Mouse (Mus musculus) erythroblast, embryonic 14.5 days (primary cell): ENCODE data around the gene Sik3. TPM values are rescaled to one million over a fixed set of nuclear protein-coding genes. Genes with fewer than 3 reads are reported as not detected.

ENCODE experiments used
- H3K27me3 ChIP-seq: 2 replicates; pipeline ENCODE4 v1.6.1; 2012; ENCODE audit warnings: inconsistent platforms; ENCODE audit not compliant: control insufficient read depth
- H3K36me3 ChIP-seq: 2 replicates; pipeline ENCODE4 v1.6.1; 2012; ENCODE audit warnings: mild to moderate bottlenecking, inconsistent platforms; ENCODE audit not compliant: control insufficient read depth
- H3K4me1 ChIP-seq: 2 replicates; pipeline ENCODE4 v1.6.1; 2012; ENCODE audit warnings: inconsistent platforms; ENCODE audit not compliant: control insufficient read depth
- H3K4me3 ChIP-seq: replicated peaks from 2 replicates; pipeline ENCODE3; 2012; ENCODE audit warnings: moderate library complexity, mild to moderate bottlenecking, inconsistent platforms
- H3K9me3 ChIP-seq: 2 replicates; pipeline ENCODE4 v1.6.1; 2012; ENCODE audit warnings: low read length, inconsistent platforms, mixed read lengths; ENCODE audit not compliant: control insufficient read depth
- GATA1 ChIP-seq: IDR thresholded peaks from 2 replicates; pipeline ENCODE4 v1.6.1; 2012; ENCODE audit warnings: low read length, inconsistent platforms, mixed read lengths
- TAL1 ChIP-seq: IDR thresholded peaks from 3 replicates; pipeline ENCODE4 v1.6.1; 2012; ENCODE audit warnings: low read length, inconsistent platforms, mixed read lengths
- polyA plus RNA-seq: library from polyadenylated mRNA; stranded (reverse); fragments of >175 nt; gene quantifications from 2 replicates; pipeline ENCODE4 v1.2.3, GENCODE M21; 2012

Sik3 gene
- 0.13 and 0.25 TPM in 2 replicates for polyA plus RNA-seq

DNA sequence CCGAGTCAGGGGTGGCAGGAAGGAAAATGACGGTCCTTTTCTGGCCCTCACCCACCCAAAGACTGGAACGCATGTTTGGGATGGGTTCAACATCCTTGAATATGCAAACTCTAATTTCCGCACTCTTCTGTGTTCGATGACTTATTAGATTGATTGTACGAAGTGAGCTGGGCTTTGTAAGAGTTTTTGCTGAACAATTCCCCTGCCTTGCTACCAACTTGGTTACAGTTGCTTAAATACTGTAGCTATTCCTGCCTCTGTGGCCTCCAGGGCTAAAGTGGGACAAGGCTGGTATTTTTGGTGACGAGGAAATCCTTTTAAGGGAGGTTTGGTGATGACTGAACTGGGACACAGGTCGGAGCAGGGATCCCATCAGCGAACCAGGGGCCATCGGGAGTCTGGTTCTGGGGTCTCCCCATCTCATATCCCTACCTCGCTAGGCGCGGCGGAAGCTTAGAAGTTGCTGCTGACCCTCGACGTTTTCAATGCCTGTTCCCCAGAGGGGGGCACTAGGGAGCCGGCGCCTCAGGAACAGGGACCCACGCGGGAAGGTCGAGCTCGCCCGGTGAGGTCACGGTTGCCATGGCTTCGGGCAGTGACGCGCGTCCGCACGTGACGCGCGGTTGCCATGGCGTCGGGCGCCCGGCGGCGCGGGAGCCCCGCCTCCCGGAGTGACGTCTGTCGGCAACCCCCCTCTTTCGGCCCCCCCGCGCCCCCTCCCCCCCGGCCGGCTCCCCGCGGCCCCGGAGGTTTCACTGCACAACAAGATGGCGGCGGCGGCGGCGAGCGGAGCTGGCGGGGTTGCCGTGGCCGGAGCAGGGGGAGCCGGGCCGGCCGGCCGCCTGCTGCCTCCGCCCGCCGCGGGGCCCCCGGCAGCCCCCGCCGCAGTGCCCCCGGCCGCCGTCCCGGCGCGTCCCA, at the start of gene Sik3, which contains the start of gene Pafah1b2:
Gene Sik3, plus strand, starts transcription at position 730 of the 918 bp plus-strand sequence.
Gene Pafah1b2, minus strand, starts transcription at position 600 of the 918 bp plus-strand sequence.
- TF ChIP-seq TAL1 (no peak), GATA1 (no peak)
- no peaks in the 10 kb centered on the region for H3K9me3 ChIP-seq
- no peaks in the 10 kb centered on the region for H3K27me3 ChIP-seq
- H3K4me1 ChIP-seq: peaks cover 55% of the 10 kb centered on the region
- H3K4me3 ChIP-seq: peak within 1 kb of the TSS; percentile 92
- H3K36me3 ChIP-seq: no peaks in the 10 kb centered on the region

DNA sequence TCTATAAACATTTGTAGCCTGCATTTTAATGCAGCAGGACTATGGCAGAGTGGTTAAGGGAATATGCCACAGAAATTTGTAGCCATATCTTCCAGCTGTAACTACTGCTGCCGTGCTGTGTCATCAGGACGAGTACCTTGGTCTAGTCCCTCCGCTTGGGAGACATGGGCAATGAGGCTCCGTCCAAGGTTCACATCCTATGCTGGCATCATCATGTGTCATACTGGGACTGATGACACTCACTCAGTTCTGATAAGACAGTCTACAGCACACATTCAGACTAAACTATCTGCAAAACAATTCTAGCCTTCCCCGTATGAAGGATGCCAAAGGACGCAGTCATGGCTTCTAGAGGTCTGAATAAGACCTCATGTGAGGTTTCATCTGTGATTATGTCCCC, 49.0 kb upstream of the Sik3 start:
- Histone ChIP-seq H3K9me3 (no peaks in the 10 kb centered on the region), H3K27me3 (no peaks in the 10 kb centered on the region), H3K36me3 (peaks cover 95% of the 10 kb centered on the region), H3K4me1 (no peaks in the 10 kb centered on the region), H3K4me3 (no peak overlapping the region)
- no peak for TF ChIP-seq TAL1

DNA sequence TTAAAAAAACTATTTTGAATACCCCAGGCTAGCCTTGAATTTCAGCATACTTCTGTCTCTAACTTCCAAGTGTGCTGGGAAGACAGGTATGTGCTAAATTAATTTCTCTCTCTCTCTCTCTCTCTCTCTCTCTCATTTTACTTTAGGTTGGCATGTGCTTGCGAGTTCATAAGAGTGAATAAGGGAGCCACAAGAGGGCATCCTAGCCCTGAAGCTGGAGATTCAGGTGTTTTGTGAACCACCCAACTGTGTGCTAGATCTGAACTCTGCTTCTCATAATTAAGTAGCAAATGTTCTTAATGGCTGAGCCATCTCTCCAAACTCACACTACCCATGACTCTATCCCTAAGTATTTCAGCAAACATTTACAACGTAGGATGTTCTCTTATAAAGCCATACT, 35.7 kb upstream of the Sik3 start:
- H3K27me3 ChIP-seq: no peaks in the 10 kb centered on the region
- no peak overlapping the region for H3K4me3 ChIP-seq
- H3K36me3 ChIP-seq: peaks cover 88% of the 10 kb centered on the region
- peaks cover 35% of the 10 kb centered on the region for H3K4me1 ChIP-seq
- H3K9me3 ChIP-seq: no peaks in the 10 kb centered on the region
- TF ChIP-seq TAL1: no peak
- TF ChIP-seq GATA1: no peak

DNA sequence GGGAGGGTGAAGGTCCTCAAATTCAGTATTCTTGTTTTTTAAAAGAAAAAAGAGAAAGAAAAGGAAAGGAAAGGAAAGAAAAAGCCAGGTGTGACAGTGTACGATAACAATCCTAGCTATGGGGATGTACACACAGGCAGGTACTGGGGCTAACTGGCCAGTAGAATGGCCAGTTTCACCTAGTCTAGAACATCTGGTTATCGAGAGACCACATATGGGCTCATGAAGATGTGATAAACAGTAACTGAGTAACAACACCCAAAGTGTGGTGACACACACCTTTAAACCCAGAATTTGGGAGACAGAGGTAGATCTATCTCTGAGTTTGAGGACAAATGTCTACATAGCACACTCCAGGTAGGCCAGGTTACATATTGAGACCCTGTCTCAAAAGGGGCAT, 32.8 kb upstream of the Sik3 start:
- Histone ChIP-seq H3K36me3 (peaks cover 77% of the 10 kb centered on the region), H3K4me3 (peak overlapping the region; percentile 37), H3K27me3 (no peaks in the 10 kb centered on the region), H3K9me3 (no peaks in the 10 kb centered on the region), H3K4me1 (peaks cover 56% of the 10 kb centered on the region)
- TF ChIP-seq TAL1 (peak; percentile 38; the same call in 2 of the 3 replicates), GATA1 (no peak)

DNA sequence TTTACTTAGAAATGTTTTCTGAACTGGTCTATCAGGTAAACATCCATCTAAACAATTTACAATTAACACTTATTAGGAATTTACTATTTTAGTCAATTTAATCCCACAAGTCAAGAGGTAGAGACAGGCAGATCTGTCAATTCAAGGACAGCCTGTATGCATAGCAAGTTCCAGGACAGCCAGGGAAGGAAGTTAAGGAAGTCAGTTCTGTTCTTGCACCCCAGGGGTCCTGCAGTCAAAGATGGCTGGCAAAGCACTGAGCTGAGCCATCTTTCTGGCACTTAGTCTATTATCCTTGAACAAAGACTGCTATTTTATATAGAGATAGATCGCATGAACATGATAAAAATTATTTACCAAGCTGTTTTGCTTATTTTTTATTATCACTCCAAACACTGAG, 32.0 kb upstream of the Sik3 start:
- H3K4me3 ChIP-seq: peak overlapping the region; percentile 32
- H3K4me1 ChIP-seq: peaks cover 64% of the 10 kb centered on the region
- TF ChIP-seq TAL1 (no peak), GATA1 (no peak)
- no peaks in the 10 kb centered on the region for H3K27me3 ChIP-seq
- no peaks in the 10 kb centered on the region for H3K9me3 ChIP-seq
- H3K36me3 ChIP-seq: peaks cover 69% of the 10 kb centered on the region

DNA sequence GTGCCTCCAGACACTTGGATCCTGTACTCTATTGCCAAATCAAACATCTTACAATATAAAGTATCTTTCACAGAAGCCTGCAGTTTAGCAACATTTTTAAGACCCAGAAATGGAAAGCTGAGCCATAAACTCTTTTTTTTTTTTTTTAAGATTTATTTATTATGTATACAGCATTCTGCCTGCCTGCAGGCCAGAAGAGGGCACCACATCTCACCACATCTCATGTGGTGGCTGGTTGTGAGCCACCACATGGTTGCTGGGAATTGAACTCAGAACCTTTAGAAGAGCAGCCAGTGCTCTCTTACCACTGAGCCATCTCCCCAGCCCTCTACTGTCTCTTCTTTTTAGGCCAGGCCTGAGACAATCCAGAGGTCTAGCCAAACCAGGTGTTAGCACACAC, 31.3 kb upstream of the Sik3 start:
- Histone ChIP-seq H3K4me3 (no peak overlapping the region), H3K36me3 (peaks cover 62% of the 10 kb centered on the region), H3K4me1 (peaks cover 69% of the 10 kb centered on the region), H3K9me3 (no peaks in the 10 kb centered on the region), H3K27me3 (no peaks in the 10 kb centered on the region)
- TF ChIP-seq TAL1 (no peak), GATA1 (no peak)

DNA sequence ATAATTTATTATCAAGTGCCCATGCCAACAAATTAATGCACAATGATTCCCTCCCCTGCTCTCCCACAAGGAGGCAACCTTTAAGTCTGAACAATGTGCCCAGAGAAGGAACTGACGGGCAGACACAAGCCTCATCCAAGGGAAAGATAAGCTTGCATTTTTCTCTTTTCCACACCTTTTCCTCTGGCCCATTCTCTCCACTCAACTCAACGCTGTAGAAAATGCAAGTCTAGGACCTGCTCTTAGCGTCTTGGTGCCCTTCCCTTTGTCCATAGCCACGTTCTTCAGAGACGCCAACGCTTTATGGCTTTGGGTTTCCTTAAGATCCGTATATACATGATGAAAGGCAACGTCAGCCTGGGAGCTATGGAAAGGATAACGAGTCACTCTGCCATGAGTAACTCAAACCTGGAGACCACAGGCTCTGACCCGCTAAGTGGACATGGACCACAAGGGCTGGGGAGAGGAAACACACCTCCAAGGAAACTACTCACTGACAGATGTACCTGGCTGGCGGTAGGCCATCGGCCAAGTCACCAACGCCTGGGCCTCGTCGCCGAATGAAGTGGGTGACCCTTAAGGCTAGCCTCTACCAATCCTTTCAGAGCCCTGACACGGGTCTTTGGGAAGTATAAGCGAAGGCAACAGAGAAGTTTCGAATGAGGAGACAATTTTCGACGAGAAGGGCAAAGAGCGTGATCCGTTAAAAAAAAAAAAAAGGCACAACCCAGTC, 28.8 kb upstream of the Sik3 start:
- Histone ChIP-seq H3K4me1 (peaks cover 57% of the 10 kb centered on the region), H3K27me3 (peaks cover 2% of the 10 kb centered on the region; the same call in 1 of the 2 replicates), H3K36me3 (peaks cover 36% of the 10 kb centered on the region), H3K4me3 (peak overlapping the region; percentile 77), H3K9me3 (no peaks in the 10 kb centered on the region)
- TF ChIP-seq TAL1: no peak
- no peak for TF ChIP-seq GATA1

DNA sequence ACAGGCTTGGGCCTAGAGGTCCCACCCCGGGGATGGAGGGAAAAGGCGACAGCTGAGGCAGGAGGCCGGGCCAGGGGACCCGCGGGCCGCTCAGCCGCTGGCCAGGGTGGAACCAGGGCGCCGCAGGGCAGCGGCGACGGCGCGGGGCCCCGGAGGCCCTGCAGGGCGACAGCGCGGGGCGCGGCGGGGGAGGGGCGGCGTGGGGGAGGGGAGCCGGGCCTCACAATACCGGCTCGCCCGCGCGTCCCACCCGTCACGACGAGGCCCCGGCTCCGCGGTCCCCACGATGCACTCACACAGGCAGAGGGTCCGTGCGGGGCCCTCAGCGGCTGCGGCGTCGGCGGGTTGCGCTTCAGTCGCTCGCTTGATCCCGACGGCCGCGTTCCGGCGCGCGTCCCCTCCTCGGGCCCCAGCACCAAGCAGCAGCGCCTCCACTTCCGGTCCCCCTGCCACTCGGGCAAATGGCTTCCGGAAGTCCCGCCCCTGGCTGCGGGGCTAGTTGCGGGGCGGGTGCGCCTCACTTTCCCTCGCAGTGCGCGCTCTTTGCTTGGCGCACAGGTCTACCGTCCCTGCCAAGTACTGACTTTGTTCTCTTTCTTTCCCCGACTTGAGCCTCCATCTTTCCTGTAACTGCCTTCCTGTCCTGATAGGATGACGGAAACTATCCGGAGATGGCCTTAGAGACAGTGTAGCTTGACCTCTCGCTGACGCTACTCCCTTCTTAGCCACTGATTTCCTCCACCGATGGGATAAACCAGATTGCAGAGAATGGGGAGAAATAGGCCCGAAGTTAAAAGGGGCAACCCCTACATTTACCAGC, 28.0 kb upstream of the Sik3 start:
- peaks cover 52% of the 10 kb centered on the region for H3K4me1 ChIP-seq
- H3K9me3 ChIP-seq: no peaks in the 10 kb centered on the region
- H3K27me3 ChIP-seq: peaks cover 3% of the 10 kb centered on the region; the same call in 1 of the 2 replicates
- H3K36me3 ChIP-seq: peaks cover 31% of the 10 kb centered on the region
- H3K4me3 ChIP-seq: peak overlapping the region; percentile 77
- TF ChIP-seq TAL1 (no peak), GATA1 (no peak)
